Mouse (Mus musculus) megakaryocyte, embryonic 14.5 days (primary cell): Measurements from ENCODE around the gene Ipmk. TPM values are rescaled to one million over a fixed set of nuclear protein-coding genes. Genes with fewer than 3 reads are reported as not detected.
"Not testable (repeated sequence)": the region's sequence is repeated elsewhere in the genome, so short reads cannot be mapped to it uniquely, and the experiment has no call there.

ENCODE experiments used
- H3K27me3 ChIP-seq: replicated peaks from 2 replicates; pipeline ENCODE3; 2012; ENCODE audit warnings: inconsistent platforms
- H3K36me3 ChIP-seq: replicated peaks from 2 replicates; pipeline ENCODE3; 2012; ENCODE audit warnings: low read length, inconsistent platforms, mixed read lengths
- H3K4me1 ChIP-seq: 2 replicates; pipeline ENCODE4 v1.6.1; 2012; ENCODE audit warnings: inconsistent platforms
- H3K4me3 ChIP-seq: replicated peaks from 2 replicates; pipeline ENCODE3; 2012; ENCODE audit warnings: moderate library complexity, mild to moderate bottlenecking, inconsistent platforms
- H3K9me3 ChIP-seq: 2 replicates; pipeline ENCODE4 v1.6.1; 2012; ENCODE audit warnings: inconsistent platforms
- FLI1 ChIP-seq: IDR thresholded peaks from 2 replicates; pipeline ENCODE4 v1.6.1; 2012; ENCODE audit warnings: low read length, inconsistent platforms, mixed read lengths
- GATA1 ChIP-seq: IDR thresholded peaks from 3 replicates; pipeline ENCODE4 v1.6.1; 2012; ENCODE audit warnings: mixed read lengths, low read length, inconsistent platforms, borderline replicate concordance
- polyA plus RNA-seq: library from polyadenylated mRNA; stranded (reverse); fragments of >175 nt; gene quantifications from 2 replicates; pipeline ENCODE4 v1.2.3, GENCODE M21; 2012; ENCODE audit warnings: low replicate concordance; ENCODE audit not compliant: insufficient read depth

Ipmk gene
- polyA plus RNA-seq, 1 experiment, result 5.1 TPM

- H3K4me1 ChIP-seq, result no peaks in the 10 kb centered on the region
- H3K27me3 ChIP-seq, result no peaks in the 10 kb centered on the region
- H3K4me3 ChIP-seq, result no peak overlapping the region
- peaks cover 25% of the 10 kb centered on the region for H3K9me3 ChIP-seq
- TF ChIP-seq GATA1 (no peak), FLI1 (no peak)
- no peaks in the 10 kb centered on the region for H3K36me3 ChIP-seq
These were observed 107.8 kb downstream of the Ipmk start for GRCm38 (mm10) chr10:71455355-71455754.

GRCm38 (mm10) chr10:71462371-71462770 is 114.8 kb downstream of the Ipmk start:
- H3K9me3 ChIP-seq, H3K4me1 ChIP-seq, H3K4me3 ChIP-seq, H3K36me3 ChIP-seq, H3K27me3 ChIP-seq: not testable (repeated sequence)

- H3K27me3 ChIP-seq, result no peaks in the 10 kb centered on the region
- peaks cover 11% of the 10 kb centered on the region for H3K9me3 ChIP-seq
- H3K4me1 ChIP-seq, result no peaks in the 10 kb centered on the region
- no peak overlapping the region for H3K4me3 ChIP-seq
- TF ChIP-seq FLI1, result no peak
- no peak for TF ChIP-seq GATA1
- no peaks in the 10 kb centered on the region for H3K36me3 ChIP-seq
These were observed 116.9 kb downstream of the Ipmk start for GRCm38 (mm10) chr10:71464417-71464816.

GRCm38 (mm10) chr10:71468315-71468714 is 120.8 kb downstream of the Ipmk start:
- no peak for TF ChIP-seq FLI1
- TF ChIP-seq GATA1, result no peak
- Histone ChIP-seq H3K27me3 (no peaks in the 10 kb centered on the region), H3K9me3 (peaks cover 27% of the 10 kb centered on the region), H3K4me3 (no peak overlapping the region), H3K36me3 (no peaks in the 10 kb centered on the region), H3K4me1 (no peaks in the 10 kb centered on the region)

DNA sequence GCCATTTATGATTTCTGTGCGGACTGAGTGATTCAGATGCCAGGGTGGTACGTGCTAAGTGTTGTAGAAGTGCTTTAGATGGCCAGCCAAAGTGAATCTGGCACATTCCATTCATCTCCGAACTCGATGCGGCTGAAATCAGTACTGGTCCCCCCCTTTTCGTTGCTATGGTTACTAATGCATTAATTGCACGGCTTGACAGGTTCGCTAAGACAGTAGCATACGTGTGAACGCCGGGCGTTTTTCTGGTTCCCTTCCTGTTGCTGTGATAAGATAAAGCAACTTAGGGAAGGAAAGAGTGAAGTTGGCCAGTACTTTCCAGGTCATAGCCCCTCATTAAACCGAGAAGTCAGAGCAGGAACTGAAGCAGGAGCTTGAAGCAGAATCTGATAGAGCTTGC is 122.2 kb downstream of the Ipmk start:
- no peak for TF ChIP-seq GATA1
- no peak for TF ChIP-seq FLI1
- peaks cover 32% of the 10 kb centered on the region for H3K9me3 ChIP-seq
- no peaks in the 10 kb centered on the region for H3K4me1 ChIP-seq
- H3K4me3 ChIP-seq, result no peak overlapping the region
- H3K27me3 ChIP-seq, result no peaks in the 10 kb centered on the region
- no peaks in the 10 kb centered on the region for H3K36me3 ChIP-seq

GRCm38 (mm10) chr10:71472033-71472432 is 124.5 kb downstream of the Ipmk start:
- Histone ChIP-seq H3K4me3 (no peak overlapping the region), H3K36me3 (no peaks in the 10 kb centered on the region), H3K4me1 (no peaks in the 10 kb centered on the region), H3K9me3 (peaks cover 32% of the 10 kb centered on the region), H3K27me3 (no peaks in the 10 kb centered on the region)
- TF ChIP-seq GATA1, result no peak
- TF ChIP-seq FLI1, result no peak

- Histone ChIP-seq H3K36me3 (no peaks in the 10 kb centered on the region), H3K4me1 (no peaks in the 10 kb centered on the region), H3K9me3 (peaks cover 30% of the 10 kb centered on the region), H3K4me3 (no peak overlapping the region), H3K27me3 (no peaks in the 10 kb centered on the region)
- no peak for TF ChIP-seq GATA1
- TF ChIP-seq FLI1, result no peak
These were observed 126.0 kb downstream of the Ipmk start for GRCm38 (mm10) chr10:71473590-71473989.

DNA sequence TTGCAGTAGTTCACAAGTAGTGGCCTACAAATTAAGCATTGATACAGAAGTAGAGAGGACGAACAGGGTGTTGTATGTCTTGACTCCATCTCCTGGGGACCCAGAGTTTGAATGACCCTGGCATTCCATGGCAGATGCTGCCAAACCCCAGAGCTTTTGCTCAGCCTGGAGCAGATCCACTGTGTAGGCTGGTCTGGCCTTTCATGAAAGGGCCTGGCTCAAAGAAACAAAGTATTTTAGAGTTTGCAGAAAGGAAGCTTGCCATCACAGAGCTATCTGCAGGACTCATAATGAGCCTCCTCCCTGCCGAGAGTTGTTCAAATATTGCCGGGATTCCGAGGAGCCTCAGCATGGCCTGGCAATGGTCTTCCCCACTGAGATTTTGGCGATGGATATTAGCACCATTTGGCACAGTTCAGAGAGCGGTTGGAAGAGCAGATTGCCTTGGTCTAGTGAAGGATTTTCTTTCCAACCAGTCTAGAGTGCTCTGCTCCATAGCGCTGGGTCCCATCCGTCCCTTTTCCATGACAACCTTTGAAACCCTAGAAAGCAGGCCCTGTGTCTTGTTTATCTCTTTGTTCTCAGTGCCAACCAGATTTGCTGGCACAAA is 129.0 kb downstream of the Ipmk start:
- peaks cover 16% of the 10 kb centered on the region for H3K9me3 ChIP-seq
- H3K27me3 ChIP-seq, result no peaks in the 10 kb centered on the region
- no peak for TF ChIP-seq FLI1
- no peak for TF ChIP-seq GATA1
- no peaks in the 10 kb centered on the region for H3K36me3 ChIP-seq
- H3K4me1 ChIP-seq, result no peaks in the 10 kb centered on the region
- no peak overlapping the region for H3K4me3 ChIP-seq

GRCm38 (mm10) chr10:71477147-71477546 is 129.6 kb downstream of the Ipmk start:
- no peak overlapping the region for H3K4me3 ChIP-seq
- no peaks in the 10 kb centered on the region for H3K27me3 ChIP-seq
- H3K36me3 ChIP-seq, result no peaks in the 10 kb centered on the region
- H3K9me3 ChIP-seq, result peaks cover 15% of the 10 kb centered on the region
- no peaks in the 10 kb centered on the region for H3K4me1 ChIP-seq
- TF ChIP-seq FLI1 (no peak), GATA1 (no peak)

DNA sequence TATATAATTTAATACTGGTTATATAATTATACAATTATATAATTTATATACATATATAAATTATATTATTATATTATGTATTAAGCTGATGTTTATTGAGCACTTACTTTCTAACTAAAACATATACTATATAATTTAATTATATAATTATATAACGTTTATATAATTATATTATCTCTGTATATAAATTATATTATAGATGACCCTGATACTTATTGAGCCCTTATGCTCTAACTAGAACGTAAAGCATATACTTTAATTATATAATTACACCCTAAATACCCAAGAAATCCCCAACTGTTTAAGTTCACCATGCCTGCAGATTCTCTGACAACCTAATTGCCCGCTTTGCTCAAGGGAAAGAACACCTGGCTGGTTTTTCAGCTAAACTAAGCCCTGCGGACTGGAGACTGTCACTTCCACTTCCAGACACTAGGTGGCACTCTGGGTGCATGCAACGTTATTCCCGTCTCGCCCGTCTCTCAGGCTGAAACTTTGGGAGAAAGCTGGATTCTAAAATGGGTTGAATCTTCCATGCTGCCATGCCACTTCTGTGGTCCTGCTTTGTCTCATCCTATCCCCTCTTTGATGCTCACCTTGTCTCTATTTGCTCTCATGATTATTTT is 132.2 kb downstream of the Ipmk start:
- Histone ChIP-seq H3K27me3 (no peaks in the 10 kb centered on the region), H3K36me3 (no peaks in the 10 kb centered on the region), H3K4me3 (no peak overlapping the region), H3K9me3 (peaks cover 16% of the 10 kb centered on the region; the same call in 1 of the 2 replicates), H3K4me1 (no peaks in the 10 kb centered on the region)
- TF ChIP-seq FLI1 (no peak), GATA1 (no peak)

Other genes starting within 250 kb of the Ipmk start
- gene Bicc1, start 188.1 kb upstream of the Ipmk start, polyA plus RNA-seq, result 0.01 TPM in 1 of 2 replicates, not detected in the other
- 2.4 and 4.9 TPM in 2 replicates for gene Tfam, start 109.5 kb upstream of the Ipmk start, polyA plus RNA-seq
- gene Ube2d1, start 62.5 kb upstream of the Ipmk start, polyA plus RNA-seq, result 5.0 and 6.5 TPM in 2 replicates
- gene Cisd1, start 2.8 kb upstream of the Ipmk start, polyA plus RNA-seq, result 31.8 and 32.1 TPM in 2 replicates